Mouse (Mus musculus): Measurements from ENCODE around the gene Depdc5.
"Not testable (repeated sequence)": the region's sequence is repeated elsewhere in the genome, so short reads cannot be mapped to it uniquely, and the experiment has no call there.

The Depdc5 gene

GRCm38 (mm10) chr5:32863253-32864228, at the start of gene Depdc5:
Gene Depdc5 (plus strand): TSS chr5:32863701.
- peak; percentile 93 for DNase-seq (ENCODE audit: low spot score)

DNA sequence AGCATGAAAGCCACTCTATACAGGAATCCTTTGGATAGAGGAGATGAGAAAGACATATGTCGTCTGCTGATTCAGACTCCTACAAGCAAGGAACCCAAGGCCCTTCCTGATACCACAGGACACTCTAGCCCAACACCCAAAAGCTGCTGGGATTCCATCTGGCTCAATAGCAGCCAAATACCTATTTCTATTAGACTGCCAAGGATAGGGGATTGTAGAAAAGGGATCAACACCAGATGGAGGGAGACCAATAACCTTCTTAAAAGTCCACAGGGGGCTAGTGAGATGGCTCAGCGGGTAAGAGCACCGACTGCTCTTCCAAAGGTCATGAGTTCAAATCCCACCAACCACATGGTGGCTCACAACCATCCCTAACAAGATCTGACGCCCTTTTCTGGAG, 48.1 kb upstream of the Depdc5 start:
- DNase-seq (ENCODE audit: low spot score), result no peak

DNA sequence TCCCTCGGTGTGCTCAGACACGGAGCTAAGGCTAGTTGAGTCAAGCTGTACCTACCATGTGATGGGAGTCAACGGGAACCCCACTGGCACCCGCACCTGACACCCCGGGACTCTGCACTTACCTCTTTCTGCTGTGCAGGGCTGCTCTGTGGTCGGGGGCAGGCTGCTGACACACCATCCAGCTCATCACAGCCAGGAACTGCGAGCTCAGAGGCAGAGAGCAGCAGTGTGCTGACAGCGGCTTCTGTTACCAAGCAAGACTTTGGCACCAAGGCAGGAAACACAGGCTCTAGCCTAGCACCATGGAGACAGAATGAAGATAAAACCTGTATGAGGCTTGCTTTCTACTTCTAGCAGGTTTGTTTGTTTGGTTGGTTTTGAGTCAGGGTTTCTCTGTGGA, 43.0 kb upstream of the Depdc5 start:
- DNase-seq (ENCODE audit: low spot score), result no peak

GRCm38 (mm10) chr5:32827009-32827408, 36.5 kb upstream of the Depdc5 start, which contains the start of gene Gm20671:
Gene Gm20671 (minus strand): TSS chr5:32827109.
- DNase-seq (ENCODE audit: low spot score), result no peak

DNA sequence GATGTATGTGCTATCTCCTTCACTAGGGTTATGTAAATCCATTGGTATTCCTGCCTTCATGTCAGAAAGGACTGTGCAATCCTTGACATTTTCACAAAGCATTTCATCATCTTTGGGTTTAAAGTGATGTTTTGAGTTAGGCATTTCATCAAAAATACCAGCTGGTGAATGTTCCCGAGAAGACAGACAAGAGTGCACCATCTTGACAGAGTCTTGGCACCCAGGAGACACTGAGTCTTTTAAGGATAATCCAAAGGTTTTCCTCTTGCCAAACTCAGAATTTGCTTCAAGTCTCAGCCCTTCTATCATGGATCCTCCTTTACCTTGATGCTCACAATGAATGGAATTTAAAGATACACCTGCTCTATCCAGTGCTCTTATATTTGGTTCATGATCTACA, 34.7 kb upstream of the Depdc5 start:
- not testable (repeated sequence) for DNase-seq (ENCODE audit: low spot score)

DNA sequence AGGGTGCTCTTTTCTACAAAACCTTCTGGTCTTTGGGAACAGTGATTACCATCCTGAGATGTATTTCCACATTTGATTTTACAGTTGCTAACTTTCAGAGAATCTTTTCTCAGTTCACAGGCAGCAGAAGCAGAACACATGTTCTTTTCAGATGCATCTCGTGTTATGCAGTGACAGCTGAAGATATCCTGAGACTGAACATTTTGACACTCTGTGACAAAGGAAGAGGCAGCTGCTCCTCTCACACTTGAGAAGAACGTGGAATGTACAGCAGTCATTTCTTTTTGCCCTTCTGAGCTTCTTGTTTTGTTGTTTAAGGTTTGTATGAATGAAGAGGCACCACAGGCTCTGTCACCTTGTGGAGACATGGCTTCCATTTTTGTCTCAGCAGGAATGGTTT, 33.4 kb upstream of the Depdc5 start:
- DNase-seq (ENCODE audit: low spot score), result no peak

GRCm38 (mm10) chr5:32834497-32834896, 29.0 kb upstream of the Depdc5 start:
- no peak for DNase-seq (ENCODE audit: low spot score)

- DNase-seq (ENCODE audit: low spot score), result no peak
These were observed 26.5 kb upstream of the Depdc5 start for GRCm38 (mm10) chr5:32836976-32837375.

DNA sequence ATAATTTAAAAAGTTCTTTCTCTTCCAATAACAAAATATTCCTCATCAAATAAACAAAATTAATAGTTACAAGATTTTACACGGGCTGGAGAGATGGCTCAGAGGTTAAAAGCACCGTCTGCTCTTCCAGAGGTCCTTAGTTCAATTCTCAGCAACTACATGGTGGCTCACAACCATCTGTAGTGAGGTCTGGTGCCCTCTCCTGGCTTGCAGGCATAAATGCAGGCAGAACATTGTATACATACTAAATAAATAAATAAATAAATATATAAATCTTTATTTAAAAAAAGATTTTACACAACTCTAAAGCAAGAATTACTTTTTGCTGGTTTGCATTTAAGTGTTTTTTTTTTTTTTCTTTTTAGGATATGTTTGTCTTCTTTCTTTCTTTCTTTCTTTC, 23.5 kb upstream of the Depdc5 start:
- DNase-seq (ENCODE audit: low spot score), result no peak

DNA sequence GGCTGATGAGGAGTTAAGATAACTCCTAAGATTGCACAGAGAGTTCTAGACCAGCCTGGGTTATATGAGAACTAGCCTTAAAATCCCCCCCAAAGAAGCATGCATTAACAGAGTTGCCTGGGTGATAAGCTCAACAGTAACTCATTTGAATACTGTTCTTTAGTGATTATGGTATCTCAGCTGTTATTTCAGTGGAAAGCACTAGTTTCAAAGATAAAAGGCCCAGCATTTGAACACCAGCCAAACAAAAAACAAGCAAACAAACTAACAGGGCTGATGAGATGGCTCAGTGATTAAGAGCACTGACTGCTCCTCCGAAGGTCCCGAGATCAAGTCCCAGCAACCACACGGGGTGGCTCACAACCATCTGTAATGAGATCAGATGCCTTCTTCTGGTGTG, 14.3 kb upstream of the Depdc5 start:
- no peak for DNase-seq (ENCODE audit: low spot score)

DNA sequence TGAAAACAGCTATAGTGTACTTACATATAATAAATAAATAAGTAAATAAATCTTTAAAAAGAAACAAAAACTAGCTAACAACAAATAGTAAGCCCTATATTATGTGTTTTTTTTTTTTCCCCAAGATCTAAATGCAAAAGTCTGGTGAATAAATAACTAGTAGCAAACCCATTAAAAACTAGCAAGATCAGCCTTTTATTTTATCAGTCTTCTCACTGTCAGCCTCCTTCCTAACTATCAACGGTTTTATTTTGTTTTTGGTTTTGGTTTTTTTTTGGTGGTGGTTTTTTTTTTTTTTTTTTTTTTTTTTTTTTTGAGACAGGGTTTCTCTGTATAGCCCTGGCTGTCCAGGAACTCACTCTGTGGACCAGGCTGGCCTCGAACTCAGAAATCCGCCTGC, 13.9 kb upstream of the Depdc5 start:
- not testable (repeated sequence) for DNase-seq (ENCODE audit: low spot score)

DNA sequence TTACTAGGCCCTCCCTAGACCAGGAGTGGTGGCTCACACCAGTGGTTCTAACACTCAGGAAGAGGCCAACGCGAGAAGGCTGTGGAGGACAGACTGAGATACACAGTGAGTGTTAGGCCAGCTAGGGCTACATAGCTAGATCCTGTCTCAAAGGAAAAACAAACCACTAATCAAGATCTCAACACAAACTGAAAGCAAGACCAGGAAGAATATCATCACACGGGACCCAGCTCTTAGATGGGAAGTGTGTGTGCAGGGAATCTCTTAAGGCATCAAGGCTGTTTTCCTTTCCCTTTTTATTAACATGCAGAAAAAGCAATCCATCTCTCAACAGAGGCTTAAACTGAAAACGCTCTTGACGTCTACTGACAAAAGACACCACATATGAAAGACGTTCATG, 11.5 kb upstream of the Depdc5 start:
- DNase-seq (ENCODE audit: low spot score), result no peak

GRCm38 (mm10) chr5:32853731-32854507, 9.6 kb upstream of the Depdc5 start, which contains the start of gene Prr14l:
Gene Prr14l (minus strand): TSS chr5:32854256.
- peak; percentile 99 for DNase-seq (ENCODE audit: low spot score)

DNA sequence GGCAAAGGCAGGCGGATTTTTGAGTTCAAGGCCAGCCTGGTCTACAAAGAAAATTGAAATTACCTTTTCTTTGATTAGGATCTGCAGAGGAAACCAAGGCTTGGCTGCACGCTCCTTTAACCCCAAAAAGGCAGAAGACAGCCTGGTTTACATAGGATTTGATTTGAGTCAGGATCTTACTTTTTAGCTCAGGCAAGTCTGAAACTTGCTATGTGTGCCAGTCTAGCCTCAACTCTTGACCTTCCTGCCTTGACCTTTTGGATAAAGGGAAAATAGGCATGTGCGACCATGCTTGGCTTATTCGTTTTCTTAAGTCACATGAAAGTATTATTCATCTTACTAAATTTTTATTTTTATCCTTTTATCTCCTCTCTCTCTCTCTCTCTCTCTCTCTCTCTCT, 8.7 kb upstream of the Depdc5 start:
- DNase-seq (ENCODE audit: low spot score), result no peak

DNA sequence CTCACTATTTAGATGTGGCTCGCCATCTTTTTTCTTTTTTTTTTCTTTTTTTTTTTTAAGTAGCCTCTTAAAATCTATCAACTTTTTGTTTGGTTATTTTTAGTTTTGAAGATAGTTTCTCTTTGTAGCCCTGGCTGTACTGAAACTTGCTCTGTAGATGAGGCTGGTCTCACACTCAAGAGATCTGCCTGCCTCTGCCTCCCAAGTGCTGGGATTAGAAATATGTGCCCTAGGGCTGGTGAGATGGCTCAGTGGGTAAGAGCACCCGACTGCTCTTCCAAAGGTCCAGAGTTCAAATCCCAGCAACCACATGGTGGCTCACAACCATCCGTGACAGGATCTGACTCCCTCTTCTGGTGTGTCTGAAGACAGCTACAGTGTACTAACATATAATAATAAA, 8.2 kb upstream of the Depdc5 start:
- not testable (repeated sequence) for DNase-seq (ENCODE audit: low spot score)

DNA sequence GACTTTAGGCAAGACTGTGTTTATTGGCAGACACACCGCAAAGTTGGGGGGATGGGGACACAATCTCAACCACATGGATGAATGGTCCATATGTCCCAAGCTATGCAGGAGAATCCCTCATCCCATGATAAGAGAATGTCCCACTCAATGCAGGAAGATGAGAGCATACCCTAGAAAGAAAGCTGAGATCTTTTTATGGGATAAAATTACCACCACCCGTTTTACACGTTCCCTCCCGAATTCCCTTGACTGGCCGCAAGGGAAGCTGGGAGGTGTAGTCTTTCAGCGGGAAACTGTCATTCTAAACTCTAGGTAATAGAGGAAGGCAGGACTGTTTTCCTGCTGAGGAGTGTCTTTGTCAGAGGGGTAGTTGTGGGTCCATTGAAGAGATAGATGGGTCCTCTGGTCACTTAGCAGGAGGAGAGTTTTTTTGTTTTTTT, 5.7 kb upstream of the Depdc5 start:
- DNase-seq (ENCODE audit: low spot score), result peak; percentile 27

DNA sequence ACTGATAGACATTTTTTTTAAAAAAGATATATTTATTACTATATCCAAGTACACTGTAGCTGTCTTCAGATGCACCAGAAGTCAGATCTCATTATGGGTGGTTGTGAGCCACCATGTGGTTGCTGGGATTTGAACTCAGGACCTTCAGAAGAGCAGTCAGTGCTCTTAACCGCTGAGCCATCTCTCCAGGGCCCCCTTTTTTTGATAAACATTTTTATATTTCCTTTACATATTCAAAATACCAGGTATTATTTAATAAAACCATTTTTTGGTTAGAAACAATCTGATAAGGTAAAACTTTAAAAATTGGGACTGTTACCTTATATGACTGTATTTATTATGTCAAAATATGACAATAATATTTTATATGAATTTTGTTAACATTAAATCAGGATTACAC, 2.4 kb upstream of the Depdc5 start:
- no peak for DNase-seq (ENCODE audit: low spot score)

- DNase-seq (ENCODE audit: low spot score), result no peak
These were observed 900 bp upstream of the Depdc5 start for GRCm38 (mm10) chr5:32862469-32863132.

DNA sequence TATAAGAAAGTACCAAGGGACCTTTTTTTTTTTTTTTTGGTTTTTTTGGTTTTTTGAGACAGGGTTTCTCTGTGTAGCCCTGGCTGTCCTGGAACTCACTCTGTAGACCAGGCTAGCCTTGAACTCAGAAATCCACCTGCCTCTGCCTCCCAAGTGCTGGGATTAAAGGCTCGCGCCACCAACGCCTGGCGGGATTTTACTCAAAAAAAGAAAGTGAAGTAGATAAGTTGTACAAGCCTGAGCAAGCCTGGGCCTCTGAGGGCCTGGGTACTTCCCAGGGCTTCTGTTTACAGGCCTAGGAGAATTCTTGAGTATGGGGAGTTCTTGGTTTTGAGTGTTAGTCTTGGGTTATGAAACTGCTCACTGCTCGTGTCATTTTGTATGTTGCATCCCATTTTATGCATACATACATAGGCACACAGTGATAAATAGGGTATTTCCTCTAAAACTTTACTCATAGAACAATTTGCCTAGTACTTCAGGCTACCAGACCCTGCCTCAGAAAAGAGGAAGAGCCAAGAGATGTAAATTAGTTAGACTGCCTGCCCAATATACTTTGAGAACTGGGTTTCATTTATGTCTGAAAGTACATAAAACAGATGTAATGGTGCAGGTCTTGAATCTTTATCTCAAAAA, 6.0 kb downstream of the Depdc5 start:
- DNase-seq (ENCODE audit: low spot score), result no peak

- DNase-seq (ENCODE audit: low spot score), result no peak
These were observed 8.8 kb downstream of the Depdc5 start for GRCm38 (mm10) chr5:32872346-32872745.

- DNase-seq (ENCODE audit: low spot score), result no peak
These were observed 23.2 kb downstream of the Depdc5 start for GRCm38 (mm10) chr5:32886739-32887138.

GRCm38 (mm10) chr5:32907496-32907895, 44.0 kb downstream of the Depdc5 start:
- no peak for DNase-seq (ENCODE audit: low spot score)

All from urinary bladder, postnatal 25 days (tissue).